Mouse (Mus musculus) small intestine, adult 2 months (tissue): ENCODE measurements around the gene Nmb.

Experiments
- CTCF ChIP-seq: fragments of 200-500 bp; IDR thresholded peaks from 2 replicates; pipeline ENCODE4 v1.5.1; 2012; ENCODE audit warnings: low read depth, mild to moderate bottlenecking, control low read depth, inconsistent platforms, low read length, moderate library complexity, mixed read lengths; ENCODE audit not compliant: insufficient replicate concordance, insufficient read length; ENCODE audit errors: extremely low read depth
- POLR2A ChIP-seq: fragments of 200-500 bp; IDR thresholded peaks from 2 replicates; pipeline ENCODE4 v1.6.1; 2012; ENCODE audit warnings: low read depth, mild to moderate bottlenecking, control low read depth, inconsistent platforms, low read length, moderate library complexity

DNA sequence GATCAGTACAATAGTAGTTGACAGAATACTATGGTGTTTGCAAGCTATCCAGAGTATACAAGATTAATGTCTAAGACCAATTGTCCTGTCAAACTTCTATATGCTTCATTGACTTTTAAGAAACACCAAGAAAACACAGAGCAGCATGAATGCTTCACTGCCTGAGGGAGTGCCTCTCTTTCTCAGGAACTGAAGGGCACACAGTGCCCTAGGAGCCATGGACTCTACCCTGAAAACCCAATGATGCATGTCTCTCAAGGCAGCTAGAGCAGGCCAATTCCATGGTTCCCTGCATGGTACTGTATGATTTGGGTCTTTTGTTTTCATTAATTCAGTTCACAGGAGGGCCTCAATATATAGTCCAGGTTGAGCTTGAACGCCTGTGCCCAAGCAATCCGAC lies 49.4 kb upstream of the Nmb start:
- TF ChIP-seq CTCF (no peak), POLR2A (no peak)
